ENCODE assay signal across 26 mouse cellular contexts in genomic region chr1:82924650-82925049, GRCm38 (mm10). TPM values are rescaled to one million over a fixed set of nuclear protein-coding genes. Genes with fewer than 3 reads are reported as not detected.
DNase-seq lines count a peak whose midpoint lies in the region; TF ChIP-seq lines count a peak whose summit lies in the region.
"Had no signal": no experiment of that assay in that cellular context is flagged by ENCODE, and none has a peak within 500 bp of the region (broad histone marks: within the 10 kb centered on the region; RNA-seq: fewer than 3 reads in every experiment).

TSS of gene A030014E15Rik (plus strand) at chr1:82924917.

- no peaks in the 10 kb centered on the region for H3K36me3 ChIP-seq in ES-E14 (ENCODE audit: control insufficient read depth, insufficient read depth, low read length, poor library complexity, severe bottlenecking)
- H3K36me3 ChIP-seq: forebrain, embryonic 12.5 days; heart, embryonic 10.5 days; hindbrain, embryonic 12.5 days; limb, embryonic 12.5 days; liver, embryonic 15.5 days; midbrain, embryonic 13.5 days; neural tube, embryonic 13.5 days had no signal

- H3K27ac ChIP-seq in ES-E14 (ENCODE audit: insufficient read depth, low read depth, low read length, poor library complexity, severe bottlenecking), result no peak within 1 kb of the TSS
- peak within 1 kb of the TSS; percentile 82 for H3K27ac ChIP-seq in bone marrow macrophage, adult 2 months (ENCODE audit: insufficient read depth, low read depth, low read length)
- H3K27ac ChIP-seq: forebrain, embryonic 12.5 days; heart, embryonic 10.5 days; hindbrain, embryonic 12.5 days; limb, embryonic 12.5 days; liver, embryonic 15.5 days; midbrain, embryonic 13.5 days; neural tube, embryonic 13.5 days had no signal

- no peak for TF ChIP-seq CTCF in bone marrow macrophage, adult 2 months (IDR thresholded peaks at IDR 0.05; ENCODE audit: low read depth, low read length)

- peak within 1 kb of the TSS; percentile 52 to 57; a peak in 3 of 4 replicates for H3K4me3 ChIP-seq in ES-E14 (ENCODE audit: insufficient read depth in 1 of 2, low read depth in 1 of 2, low read length in 2 of 2, poor library complexity in 1 of 2, severe bottlenecking in 1 of 2)
- peak within 1 kb of the TSS; percentile 34; the same call in 1 of the 2 replicates for H3K4me3 ChIP-seq in bone marrow macrophage, adult 2 months (ENCODE audit: insufficient read depth, low read length)
- H3K4me3 ChIP-seq: forebrain, embryonic 12.5 days; heart, embryonic 10.5 days; hindbrain, embryonic 12.5 days; limb, embryonic 12.5 days; liver, embryonic 15.5 days; midbrain, embryonic 13.5 days; neural tube, embryonic 13.5 days had no signal

- peak; percentile 14 for DNase-seq in kidney, postnatal 14 days
- no peak for DNase-seq in kidney, adult 9 months
- DNase-seq in ES-E14 (ENCODE audit: low read depth, low spot score), result no peak
- peak; percentile 46 for DNase-seq in lung, postnatal 36 days
- no peak for DNase-seq in right cerebral cortex, postnatal 25 days
- no peak for DNase-seq in layer of hippocampus, adult 9-10 months (ENCODE audit: low spot score)
- DNase-seq: adrenal gland, adult 2 months; cerebellum, adult 11 months; gastrocnemius, postnatal 10 days; kidney, adult 18-20 months; right cerebral cortex, adult 18-20 months; thymus, postnatal 14 days had no signal

- no peak for TF ChIP-seq POLR2A in bone marrow macrophage, adult 2 months (IDR thresholded peaks at IDR 0.05; ENCODE audit: borderline replicate concordance, low read depth, low read length)

- no peak within 1 kb of the TSS for H3K9ac ChIP-seq in ES-E14 (ENCODE audit: insufficient read depth, low read depth, low read length, poor library complexity, severe bottlenecking)
- H3K9ac ChIP-seq: forebrain, embryonic 12.5 days; hindbrain, embryonic 12.5 days; limb, embryonic 12.5 days; liver, embryonic 15.5 days; midbrain, embryonic 13.5 days; neural tube, embryonic 13.5 days had no signal

- in situ Hi-C loops in ES-E14 (cut with MboI; ENCODE audit: low sequenced_read_pairs in 2 of 2, unreplicated experiment in 2 of 2), result no loop called here

- H3K4me1 ChIP-seq in ES-E14 (ENCODE audit: control insufficient read depth in 2 of 2, insufficient read depth in 2 of 2, low read length in 2 of 2, poor library complexity in 1 of 2), result no peaks in the 10 kb centered on the region
- H3K4me1 ChIP-seq in bone marrow macrophage, adult 2 months (ENCODE audit: control insufficient read depth, insufficient read depth, low read length), result peaks cover 11% of the 10 kb centered on the region
- H3K4me1 ChIP-seq: forebrain, embryonic 12.5 days; heart, embryonic 10.5 days; hindbrain, embryonic 12.5 days; limb, embryonic 12.5 days; liver, embryonic 15.5 days; midbrain, embryonic 13.5 days; neural tube, embryonic 13.5 days had no signal

- no peaks in the 10 kb centered on the region for H3K9me3 ChIP-seq in ES-E14 (ENCODE audit: control insufficient read depth, insufficient read depth, low read depth, low read length)
- H3K9me3 ChIP-seq: forebrain, embryonic 12.5 days; heart, embryonic 10.5 days; limb, embryonic 12.5 days; liver, embryonic 15.5 days; midbrain, embryonic 13.5 days; neural tube, embryonic 13.5 days had no signal

TF ChIP-seq in ES-E14, 5 proteins besides CTCF, POLR2A, EP300 and RAD21:
- no peak for TF ChIP-seq CHD2 (IDR thresholded peaks at IDR 0.05; ENCODE audit: low read depth, low read length)
- no peak for TF ChIP-seq MAFK (IDR thresholded peaks at IDR 0.05; ENCODE audit: insufficient read depth, low read depth, low read length)
- no peak for TF ChIP-seq HCFC1 (IDR thresholded peaks at IDR 0.05; ENCODE audit: borderline replicate concordance, insufficient read depth, low read length)
- TF ChIP-seq ZNF384 (IDR thresholded peaks at IDR 0.05; ENCODE audit: low read depth, low read length), result no peak
- no peak for TF ChIP-seq ZC3H11A (IDR thresholded peaks at IDR 0.05; ENCODE audit: borderline replicate concordance, low read depth, low read length)
TF ChIP-seq in ES-E14: peak in this region for 0.

RNA-seq across cellular contexts. Expression of gene A030014E15Rik, which starts in this region (rescaled TPM):
- not detected in 2 replicates for total RNA-seq in ES-E14 (2012; rRNA removed)
- polyA plus RNA-seq in bone marrow macrophage, adult 2 months (2012; ENCODE audit: insufficient read depth, insufficient read length, missing spikeins), result not detected in 2 replicates
- total RNA-seq: adrenal gland, adult 2 months; gastrocnemius, postnatal 10 days; layer of hippocampus, postnatal 14 days; left cerebral cortex, postnatal 10 days; megakaryocyte, adult 5-6 weeks had no signal
- polyA plus RNA-seq: adrenal gland, adult 2 months; forebrain, embryonic 12.5 days; heart, embryonic 10.5 days; heart, postnatal 0 days; hindbrain, embryonic 12.5 days; large intestine, adult 2 months; limb, embryonic 12.5 days; liver, embryonic 15.5 days; midbrain, embryonic 13.5 days; neural tube, embryonic 13.5 days; small intestine, adult 2 months had no signal

Comparison
In these comparisons a context has a peak if more than half of its experiments do, and no peak if none do; other contexts are left out.
1. DNase-seq: peak in kidney, postnatal 14 days (single experiment) and lung, postnatal 36 days (single experiment); none in kidney, adult 9 months (single experiment), ES-E14 (single experiment), right cerebral cortex, postnatal 25 days (single experiment) and layer of hippocampus, adult 9-10 months (single experiment).